Mouse (Mus musculus) granulocyte monocyte progenitor cell, adult 5-6 weeks (primary cell): ENCODE measurements around the gene Gm28035. TPM values are rescaled to one million over a fixed set of nuclear protein-coding genes. Genes with fewer than 3 reads are reported as not detected.

Experiments
- ATAC-seq: replicated peaks from 2 replicates; pipeline ENCODE4 v1.8.0; 2016; ENCODE audit warnings: mild to moderate bottlenecking, moderate TSS enrichment, inconsistent platforms; ENCODE audit not compliant: poor library complexity, severe bottlenecking
- total RNA-seq, 2 experiments: library from RNA; stranded (forward) in 1 of 2; stranded (reverse) in 1 of 2; fragments of 200-712, 200-1000 nt in 1 of 2; fragments of >200 nt in 1 of 2; fragmentation: Nextera tagmentation in 1 of 2; gene quantifications; 2 replicates each; pipeline ENCODE4 v1.2.3; 2014 to 2017

Gm28035 gene
- not detected in 2 replicates for total RNA-seq (2014; fragmentation: Nextera tagmentation)
- not detected in 2 replicates for total RNA-seq (2017)

DNA sequence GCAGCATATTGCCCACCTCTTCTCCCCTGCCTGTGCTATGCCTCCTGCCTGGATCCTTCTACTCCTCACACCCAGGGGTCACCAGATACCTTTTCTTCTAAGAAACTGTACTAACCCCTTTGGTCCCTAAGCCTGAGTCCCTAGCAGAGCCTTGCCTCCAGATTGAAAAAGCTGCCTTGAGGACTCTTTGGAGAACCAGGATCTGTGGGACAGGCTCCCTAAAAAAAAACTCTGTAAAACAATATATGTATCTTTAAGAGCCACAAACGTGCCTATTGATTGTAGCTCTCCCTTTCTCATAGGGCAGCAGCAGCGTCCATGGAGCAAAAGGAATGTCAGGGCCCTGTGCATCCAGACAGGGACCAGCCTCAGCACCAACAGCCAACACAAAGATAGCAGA lies at the start of gene Gm28035:
TSS of gene Gm28035 (plus strand) at position 301 of the 400 bp plus-strand sequence.
- no peak for ATAC-seq

GRCm38 (mm10) chr2:30191790-30192580 lies 48.4 kb upstream of the Gm28035 start:
- no peak for ATAC-seq

- no peak for ATAC-seq
These were observed 45.7 kb upstream of the Gm28035 start for GRCm38 (mm10) chr2:30194656-30195055.

- ATAC-seq = no peak
These were observed 42.3 kb upstream of the Gm28035 start for GRCm38 (mm10) chr2:30198021-30198420.

DNA sequence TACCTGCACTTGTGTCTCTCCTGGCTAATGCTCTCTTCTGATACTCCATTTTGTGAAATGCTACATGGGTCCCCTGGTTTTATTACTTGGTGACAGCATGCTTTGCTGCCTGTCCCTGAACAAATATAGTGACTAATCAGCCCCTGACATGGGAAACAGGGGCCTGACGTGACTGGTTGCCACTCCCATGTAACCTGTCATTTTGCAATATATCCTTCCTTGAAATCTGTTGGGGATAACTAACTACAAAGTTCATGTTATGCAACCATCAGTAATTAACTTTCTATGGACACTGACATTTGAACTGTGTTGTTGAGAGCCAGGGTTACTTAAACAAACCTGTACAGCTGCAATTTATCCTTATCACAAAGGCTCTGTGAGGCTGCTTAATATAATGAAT lies 40.4 kb upstream of the Gm28035 start:
- peak; percentile 72 for ATAC-seq

DNA sequence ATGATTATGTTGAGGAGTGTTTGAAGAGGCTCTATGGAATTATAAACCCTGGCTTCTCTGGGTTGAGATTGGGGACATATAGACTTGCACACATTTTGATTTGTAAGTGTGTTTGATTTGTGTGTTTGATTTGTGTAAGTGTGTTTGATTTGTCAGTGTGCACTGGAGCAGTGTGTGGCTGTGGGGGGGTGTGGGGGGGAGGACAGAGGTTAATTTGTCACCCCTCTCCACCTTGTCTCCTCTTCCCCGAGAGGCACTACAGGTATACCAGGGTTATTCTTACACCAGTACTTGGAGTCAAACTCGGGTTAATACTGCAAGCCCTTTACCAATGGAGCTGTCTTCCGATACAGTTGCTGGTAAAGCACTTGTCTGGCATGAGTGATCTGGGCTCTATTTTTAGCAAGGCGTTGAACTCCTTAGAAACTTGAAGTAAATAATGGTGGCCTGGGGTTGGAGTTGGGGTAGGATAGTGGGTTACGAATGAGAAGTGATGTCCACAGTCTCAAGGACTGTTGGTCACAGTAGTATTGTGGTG lies 39.9 kb upstream of the Gm28035 start:
- ATAC-seq = no peak

GRCm38 (mm10) chr2:30203439-30203838 lies 36.9 kb upstream of the Gm28035 start:
- ATAC-seq = peak; percentile 26; the same call in 1 of the 2 replicates

- ATAC-seq = no peak
These were observed 35.1 kb upstream of the Gm28035 start for GRCm38 (mm10) chr2:30205255-30205628.

DNA sequence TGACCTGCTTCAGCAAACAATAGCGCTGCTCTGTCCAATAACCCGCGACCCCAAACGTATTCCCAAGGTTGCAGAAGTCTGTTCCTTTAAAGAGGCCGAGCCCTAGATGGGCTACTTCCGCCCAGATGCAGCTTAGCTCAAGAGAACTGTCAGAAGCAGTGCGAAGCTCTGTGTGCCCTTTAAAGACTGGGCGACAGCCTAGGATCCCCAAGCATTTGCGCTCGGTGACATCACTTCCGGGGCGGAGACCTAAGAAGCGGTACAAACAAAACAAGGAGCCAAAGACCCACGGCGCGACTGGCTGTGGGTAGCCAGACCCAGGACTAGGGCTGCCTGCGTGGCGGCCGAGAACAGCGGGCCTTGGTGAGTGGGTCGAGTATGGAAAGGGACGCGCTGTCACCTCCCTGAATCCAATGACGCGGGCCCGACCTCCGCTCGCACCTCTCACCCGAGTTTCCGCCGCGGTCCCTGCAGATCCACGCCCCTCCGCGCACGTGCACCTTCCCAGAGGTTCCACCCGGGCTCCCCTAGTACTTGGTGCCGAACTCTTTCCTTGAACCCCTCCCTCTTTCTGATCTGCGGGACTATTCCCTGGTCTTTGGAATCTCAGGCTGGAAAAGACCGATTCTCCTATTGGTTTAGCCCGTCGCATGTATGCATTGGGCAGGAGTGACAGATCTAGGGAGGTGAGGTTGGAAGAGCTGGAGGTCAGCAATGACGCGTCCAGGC lies 34.6 kb upstream of the Gm28035 start, which contains the start of gene Kyat1:
TSS of gene Kyat1 (minus strand) at position 219 of the 729 bp plus-strand sequence.
- ATAC-seq = peak; percentile 91

DNA sequence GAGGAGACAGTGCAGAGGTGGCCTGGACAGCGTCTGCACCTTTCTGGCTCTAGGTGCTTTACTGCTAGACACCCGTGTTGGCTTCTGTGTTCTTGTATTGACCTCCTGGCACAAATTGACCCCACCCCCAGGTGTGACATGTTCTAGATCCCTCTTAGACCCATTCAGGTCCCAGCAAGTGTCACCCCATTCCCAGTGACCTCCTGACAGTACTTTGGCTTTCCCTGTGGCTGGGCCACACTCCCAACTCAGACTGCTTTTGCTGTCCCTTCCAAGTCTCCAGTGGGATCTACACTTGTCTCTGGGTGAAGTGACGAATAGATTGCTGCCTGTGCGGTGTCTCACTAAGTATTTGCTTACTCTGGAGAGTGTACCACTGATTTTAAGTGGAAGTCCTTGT lies 33.0 kb upstream of the Gm28035 start:
- ATAC-seq = no peak

DNA sequence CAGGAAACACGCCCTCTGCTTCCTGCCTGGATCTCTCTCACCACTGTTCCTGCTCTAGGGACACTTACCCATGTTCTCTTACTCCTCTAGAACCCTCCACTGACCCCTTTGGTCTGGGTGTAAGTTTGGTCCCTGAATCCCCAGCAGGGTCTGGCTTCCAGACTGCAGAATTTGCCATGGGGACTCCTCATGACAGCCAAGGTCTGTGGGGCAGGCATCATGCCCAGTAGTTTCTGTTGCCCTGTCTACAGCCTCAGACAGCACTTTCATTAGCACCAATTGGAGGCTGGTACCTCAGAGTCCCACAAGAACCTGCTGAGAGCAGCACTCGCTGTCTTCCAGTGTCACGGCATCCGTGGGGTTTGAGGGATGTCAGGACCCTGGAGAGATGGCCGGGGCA lies 32.5 kb upstream of the Gm28035 start:
- no peak for ATAC-seq

GRCm38 (mm10) chr2:30211408-30212168 lies 28.8 kb upstream of the Gm28035 start:
- ATAC-seq = no peak

GRCm38 (mm10) chr2:30212169-30212545 lies 28.2 kb upstream of the Gm28035 start:
- no peak for ATAC-seq

DNA sequence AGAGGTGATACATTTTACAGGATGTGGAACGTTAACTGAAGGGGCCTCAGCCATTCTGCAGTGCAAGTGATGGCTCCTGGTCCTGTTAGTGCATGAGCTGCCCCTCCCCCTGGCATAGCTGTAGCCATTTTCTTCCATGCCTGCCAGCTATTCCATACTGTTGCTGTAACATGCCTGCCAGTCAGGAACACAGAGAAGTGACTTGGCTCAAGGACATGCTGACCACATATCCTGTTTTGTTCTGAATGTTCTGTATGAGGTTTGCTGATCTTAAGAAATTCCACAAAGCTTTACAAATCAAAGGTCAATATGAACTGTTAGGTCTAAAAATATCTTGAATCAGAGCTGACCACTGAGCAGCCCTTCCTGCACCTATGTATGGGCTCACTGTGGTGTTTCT lies 27.4 kb upstream of the Gm28035 start:
- ATAC-seq = no peak

- no peak for ATAC-seq
These were observed 25.6 kb upstream of the Gm28035 start for GRCm38 (mm10) chr2:30214745-30215144.

- no peak for ATAC-seq
These were observed 24.9 kb upstream of the Gm28035 start for GRCm38 (mm10) chr2:30215493-30215892.

- ATAC-seq = no peak
These were observed 24.1 kb upstream of the Gm28035 start for GRCm38 (mm10) chr2:30216293-30216692.

DNA sequence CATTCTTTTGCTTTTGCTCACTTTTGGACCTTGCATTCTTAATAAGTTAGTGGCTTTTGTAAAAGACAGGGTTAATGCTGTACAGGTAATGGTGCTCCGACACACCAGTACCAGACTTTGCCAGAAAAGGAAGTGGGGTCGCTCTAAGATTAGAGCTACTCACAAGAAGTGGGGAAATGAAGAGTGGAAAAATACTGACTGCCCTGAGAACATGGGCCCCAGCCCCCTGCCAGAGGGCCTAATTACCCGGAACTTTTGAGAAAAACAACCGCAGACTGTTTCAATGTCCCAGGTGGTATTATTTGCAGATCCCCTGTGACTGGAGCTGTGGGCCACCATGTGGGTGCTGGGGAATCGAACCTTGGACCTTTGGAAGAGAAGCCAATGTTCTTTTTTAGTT lies 4.8 kb upstream of the Gm28035 start:
- no peak for ATAC-seq

- no peak for ATAC-seq
These were observed 3.8 kb upstream of the Gm28035 start for GRCm38 (mm10) chr2:30236426-30237198.
